Mouse (Mus musculus): ENCODE results near the gene Nrxn2. TPM values are rescaled to one million over a fixed set of nuclear protein-coding genes. Genes with fewer than 3 reads are reported as not detected.

The Nrxn2 gene
- polyA plus RNA-seq, 1 experiment = 2.9 TPM

- Histone ChIP-seq H3K4me3 (ENCODE audit: low read depth, low read length) (no peak overlapping the region), H3K27ac (ENCODE audit: insufficient read depth, low read depth, low read length) (no peak overlapping the region), H3K4me1 (ENCODE audit: control insufficient read depth, insufficient read depth, insufficient read length, low read length) (no peaks in the 10 kb centered on the region), H3K27me3 (ENCODE audit: control insufficient read depth, insufficient read depth, low read length) (no peaks in the 10 kb centered on the region), H3K36me3 (ENCODE audit: control insufficient read depth, insufficient read depth, low read length) (no peaks in the 10 kb centered on the region)
- WGBS = 75% methylated on average over 4 of the region's 4 CpGs
- TF ChIP-seq POLR2A (IDR thresholded peaks at IDR 0.05; ENCODE audit: low read depth, low read length) (no peak), CTCF (IDR thresholded peaks at IDR 0.05; ENCODE audit: extremely low read depth, insufficient read length, insufficient replicate concordance, low read depth, low read length) (no peak)
Measured at GRCm38 (mm10) chr19:6539592-6539991, 121.1 kb downstream of the Nrxn2 start.

GRCm38 (mm10) chr19:6540191-6540590, 121.7 kb downstream of the Nrxn2 start:
- WGBS = 72% methylated on average over 6 of the region's 6 CpGs
- Histone ChIP-seq H3K27me3 (ENCODE audit: control insufficient read depth, insufficient read depth, low read length) (no peaks in the 10 kb centered on the region), H3K27ac (ENCODE audit: insufficient read depth, low read depth, low read length) (no peak overlapping the region), H3K4me3 (ENCODE audit: low read depth, low read length) (no peak overlapping the region), H3K36me3 (ENCODE audit: control insufficient read depth, insufficient read depth, low read length) (no peaks in the 10 kb centered on the region), H3K4me1 (ENCODE audit: control insufficient read depth, insufficient read depth, insufficient read length, low read length) (no peaks in the 10 kb centered on the region)
- TF ChIP-seq CTCF (IDR thresholded peaks at IDR 0.05; ENCODE audit: extremely low read depth, insufficient read length, insufficient replicate concordance, low read depth, low read length) = no peak
- TF ChIP-seq POLR2A (IDR thresholded peaks at IDR 0.05; ENCODE audit: low read depth, low read length) = no peak

DNA sequence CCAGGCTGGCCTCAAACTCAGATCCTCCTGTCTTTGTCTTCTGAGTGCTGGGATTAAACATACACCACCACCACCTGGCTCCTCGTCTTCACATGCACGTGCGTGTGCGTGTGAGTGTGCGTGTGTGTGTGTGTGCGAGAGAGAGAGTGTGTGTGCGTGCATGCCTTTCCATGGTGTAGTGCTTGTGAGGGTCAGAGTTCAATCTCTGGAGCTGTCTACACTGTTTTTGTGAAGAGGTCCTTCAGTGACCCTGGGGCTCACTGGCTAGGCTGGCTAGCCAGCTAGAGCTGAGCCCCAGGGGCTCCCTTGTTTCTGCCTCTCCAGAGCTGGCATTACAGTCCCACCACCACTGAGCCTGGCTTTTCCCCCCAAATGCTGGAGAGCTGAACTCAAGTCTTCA, 123.0 kb downstream of the Nrxn2 start:
- no peaks in the 10 kb centered on the region for H3K27me3 ChIP-seq (ENCODE audit: control insufficient read depth, insufficient read depth, low read length)
- TF ChIP-seq POLR2A (IDR thresholded peaks at IDR 0.05; ENCODE audit: low read depth, low read length) = no peak
- TF ChIP-seq CTCF (IDR thresholded peaks at IDR 0.05; ENCODE audit: extremely low read depth, insufficient read length, insufficient replicate concordance, low read depth, low read length) = no peak
- no peak overlapping the region for H3K27ac ChIP-seq (ENCODE audit: insufficient read depth, low read depth, low read length)
- WGBS = 77% methylated on average over 7 of the region's 7 CpGs
- no peak overlapping the region for H3K4me3 ChIP-seq (ENCODE audit: low read depth, low read length)
- no peaks in the 10 kb centered on the region for H3K4me1 ChIP-seq (ENCODE audit: control insufficient read depth, insufficient read depth, insufficient read length, low read length)
- no peaks in the 10 kb centered on the region for H3K36me3 ChIP-seq (ENCODE audit: control insufficient read depth, insufficient read depth, low read length)

DNA sequence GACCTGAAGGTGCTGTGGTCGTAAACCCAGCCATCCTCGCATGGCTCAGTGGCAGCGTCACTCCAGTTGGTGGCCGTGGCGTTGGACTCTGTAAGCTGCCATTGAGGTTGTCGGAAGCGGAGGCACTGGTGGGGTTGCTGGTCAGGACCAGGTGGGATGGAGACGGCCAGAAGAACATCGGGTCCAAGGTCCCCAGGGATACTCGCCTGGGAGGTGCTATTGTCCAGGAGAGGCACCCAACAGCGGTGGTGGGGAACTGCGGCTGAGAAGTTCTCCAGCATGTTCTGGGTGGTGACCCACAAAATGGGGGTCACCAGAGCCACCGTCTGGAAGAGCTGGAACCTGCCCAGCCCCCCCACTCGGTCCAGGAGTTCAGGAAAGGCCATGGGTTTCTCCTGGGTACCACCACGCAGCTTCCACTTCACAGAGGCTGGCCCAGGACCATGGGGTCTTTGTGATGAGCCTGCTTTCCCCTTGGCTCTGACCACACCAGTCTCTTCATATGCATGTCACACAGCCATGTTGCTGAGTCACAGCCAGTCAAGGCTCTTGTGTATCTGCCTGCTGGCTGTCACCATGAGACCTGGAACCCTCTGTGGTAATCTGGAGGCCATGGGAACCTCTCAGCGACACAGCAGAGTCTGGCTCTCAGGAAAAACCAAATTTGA, 124.0 kb downstream of the Nrxn2 start, which contains the start of gene Slc22a12:
Gene Slc22a12 (minus strand): TSS at position 666 of the 668 bp plus-strand sequence.
- H3K4me1 ChIP-seq (ENCODE audit: control insufficient read depth, insufficient read depth, insufficient read length, low read length) = no peaks in the 10 kb centered on the region
- no peaks in the 10 kb centered on the region for H3K36me3 ChIP-seq (ENCODE audit: control insufficient read depth, insufficient read depth, low read length)
- H3K4me3 ChIP-seq (ENCODE audit: low read depth, low read length) = no peak within 1 kb of the TSS
- TF ChIP-seq CTCF (IDR thresholded peaks at IDR 0.05; ENCODE audit: extremely low read depth, insufficient read length, insufficient replicate concordance, low read depth, low read length) (no peak), POLR2A (IDR thresholded peaks at IDR 0.05; ENCODE audit: low read depth, low read length) (no peak)
- H3K27me3 ChIP-seq (ENCODE audit: control insufficient read depth, insufficient read depth, low read length) = no peaks in the 10 kb centered on the region
- no peak within 1 kb of the TSS for H3K27ac ChIP-seq (ENCODE audit: insufficient read depth, low read depth, low read length)
- whole genome bisulfite sequencing = 75% methylated on average over 16 of the region's 16 CpGs

DNA sequence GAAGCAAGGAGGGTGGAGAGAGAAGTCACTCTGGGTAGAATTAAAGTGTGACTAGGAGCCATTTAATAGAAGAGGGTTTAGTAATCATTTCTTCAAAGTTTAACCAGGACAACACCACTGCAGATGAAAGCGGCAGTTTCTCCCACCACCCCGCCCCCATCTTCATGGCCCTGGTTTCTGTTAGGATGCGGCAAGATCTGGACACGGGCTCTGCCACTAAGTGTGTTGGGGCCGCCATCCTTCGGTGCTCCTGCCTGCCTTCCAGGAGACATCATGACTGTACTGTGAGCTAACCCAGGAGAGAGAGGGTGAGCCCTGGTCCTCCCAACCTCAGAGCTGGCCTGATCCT, 124.5 kb downstream of the Nrxn2 start:
- no peaks in the 10 kb centered on the region for H3K36me3 ChIP-seq (ENCODE audit: control insufficient read depth, insufficient read depth, low read length)
- no peaks in the 10 kb centered on the region for H3K4me1 ChIP-seq (ENCODE audit: control insufficient read depth, insufficient read depth, insufficient read length, low read length)
- TF ChIP-seq POLR2A (IDR thresholded peaks at IDR 0.05; ENCODE audit: low read depth, low read length) (no peak), CTCF (IDR thresholded peaks at IDR 0.05; ENCODE audit: extremely low read depth, insufficient read length, insufficient replicate concordance, low read depth, low read length) (no peak)
- WGBS = 85% methylated on average over 6 of the region's 6 CpGs
- no peaks in the 10 kb centered on the region for H3K27me3 ChIP-seq (ENCODE audit: control insufficient read depth, insufficient read depth, low read length)
- H3K4me3 ChIP-seq (ENCODE audit: low read depth, low read length) = no peak overlapping the region
- no peak overlapping the region for H3K27ac ChIP-seq (ENCODE audit: insufficient read depth, low read depth, low read length)

DNA sequence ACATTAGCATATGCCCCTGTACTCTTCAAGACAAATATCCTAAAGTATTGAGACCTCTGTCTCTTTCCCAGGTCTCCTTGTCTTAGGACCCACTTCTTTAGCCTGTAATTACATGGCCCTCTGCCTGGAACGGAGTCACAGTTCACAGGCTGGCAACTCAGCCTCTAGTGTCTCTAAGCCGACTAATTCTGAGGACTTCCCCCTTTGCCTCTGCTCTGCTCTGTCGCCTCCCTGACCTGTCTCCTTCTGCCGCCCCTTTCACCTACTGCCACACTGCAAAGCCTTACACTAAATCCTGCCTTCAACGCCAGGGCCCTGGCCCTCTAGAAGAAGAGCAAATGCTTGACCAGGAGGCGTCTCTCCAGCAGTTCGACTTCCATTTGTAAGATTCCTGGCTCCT, 125.0 kb downstream of the Nrxn2 start:
- H3K4me3 ChIP-seq (ENCODE audit: low read depth, low read length) = no peak overlapping the region
- no peaks in the 10 kb centered on the region for H3K4me1 ChIP-seq (ENCODE audit: control insufficient read depth, insufficient read depth, insufficient read length, low read length)
- H3K27me3 ChIP-seq (ENCODE audit: control insufficient read depth, insufficient read depth, low read length) = no peaks in the 10 kb centered on the region
- no peak for TF ChIP-seq POLR2A (IDR thresholded peaks at IDR 0.05; ENCODE audit: low read depth, low read length)
- no peak for TF ChIP-seq CTCF (IDR thresholded peaks at IDR 0.05; ENCODE audit: extremely low read depth, insufficient read length, insufficient replicate concordance, low read depth, low read length)
- 59% methylated on average over 7 of the region's 7 CpGs for WGBS
- no peaks in the 10 kb centered on the region for H3K36me3 ChIP-seq (ENCODE audit: control insufficient read depth, insufficient read depth, low read length)
- H3K27ac ChIP-seq (ENCODE audit: insufficient read depth, low read depth, low read length) = no peak overlapping the region

DNA sequence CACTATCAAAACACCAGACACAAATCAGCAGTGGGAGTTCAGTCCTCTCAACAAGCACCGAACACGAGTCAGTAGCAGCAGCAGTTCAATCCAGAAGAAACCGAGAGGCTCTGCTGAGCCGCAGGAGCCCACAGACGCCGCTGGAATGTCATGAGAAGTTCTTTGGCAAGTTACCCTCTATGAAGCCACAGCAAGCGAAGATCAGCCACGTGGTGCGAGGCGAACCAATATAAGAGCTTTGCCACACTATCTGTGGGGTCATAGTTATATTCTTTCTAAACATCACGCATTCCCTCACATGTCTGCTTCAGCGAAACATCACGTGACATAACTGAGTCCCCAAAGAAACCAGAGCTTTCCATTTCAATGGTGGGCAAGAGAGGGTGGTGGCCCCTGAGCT, 126.2 kb downstream of the Nrxn2 start:
- no peaks in the 10 kb centered on the region for H3K36me3 ChIP-seq (ENCODE audit: control insufficient read depth, insufficient read depth, low read length)
- TF ChIP-seq POLR2A (IDR thresholded peaks at IDR 0.05; ENCODE audit: low read depth, low read length) (no peak), CTCF (IDR thresholded peaks at IDR 0.05; ENCODE audit: extremely low read depth, insufficient read length, insufficient replicate concordance, low read depth, low read length) (no peak)
- no peaks in the 10 kb centered on the region for H3K4me1 ChIP-seq (ENCODE audit: control insufficient read depth, insufficient read depth, insufficient read length, low read length)
- 89% methylated on average over 13 of the region's 13 CpGs for WGBS
- H3K27ac ChIP-seq (ENCODE audit: insufficient read depth, low read depth, low read length) = no peak overlapping the region
- H3K27me3 ChIP-seq (ENCODE audit: control insufficient read depth, insufficient read depth, low read length) = no peaks in the 10 kb centered on the region
- no peak overlapping the region for H3K4me3 ChIP-seq (ENCODE audit: low read depth, low read length)

Data from small intestine, adult 2 months (tissue).